Mouse (Mus musculus): Measurements from ENCODE around the gene Rab27a.

DNA sequence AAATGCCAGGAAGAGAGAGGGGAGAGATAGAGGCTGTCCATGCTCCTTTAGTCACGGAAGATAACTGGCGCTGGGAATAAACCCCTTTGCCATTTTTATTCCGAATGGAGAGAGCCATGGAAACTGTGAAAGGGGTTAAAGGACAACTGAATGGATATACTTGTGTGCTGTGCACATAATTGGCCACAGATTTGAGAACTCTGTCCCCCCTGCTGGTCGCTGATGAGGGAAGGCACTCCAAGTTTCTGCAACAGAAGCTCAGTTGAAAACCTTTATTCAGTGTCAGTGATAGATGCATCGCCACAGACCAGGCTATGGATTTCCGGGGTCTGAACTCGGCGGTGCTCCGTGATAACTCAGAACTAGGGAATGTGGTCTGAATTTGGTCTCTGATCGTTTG is 45.5 kb downstream of the Rab27a start:
- no peak for TF ChIP-seq POLR2A (IDR thresholded peaks at IDR 0.05; ENCODE audit: borderline replicate concordance, extremely low read depth, low read depth, low read length)
- no peak for TF ChIP-seq CTCF (IDR thresholded peaks at IDR 0.05; ENCODE audit: insufficient read depth, low read length)
